Mouse (Mus musculus): ENCODE results near the gene Trim15. TPM values are rescaled to one million over a fixed set of nuclear protein-coding genes. Genes with fewer than 3 reads are reported as not detected.

Gene Trim15
- polyA plus RNA-seq (2014; fragmentation: Illumina TruSeq; extraction: RNeasy Lipid Tissue Mini Kit (QIAGEN cat#74804); ENCODE audit: low read depth, low replicate concordance): not detected

DNA sequence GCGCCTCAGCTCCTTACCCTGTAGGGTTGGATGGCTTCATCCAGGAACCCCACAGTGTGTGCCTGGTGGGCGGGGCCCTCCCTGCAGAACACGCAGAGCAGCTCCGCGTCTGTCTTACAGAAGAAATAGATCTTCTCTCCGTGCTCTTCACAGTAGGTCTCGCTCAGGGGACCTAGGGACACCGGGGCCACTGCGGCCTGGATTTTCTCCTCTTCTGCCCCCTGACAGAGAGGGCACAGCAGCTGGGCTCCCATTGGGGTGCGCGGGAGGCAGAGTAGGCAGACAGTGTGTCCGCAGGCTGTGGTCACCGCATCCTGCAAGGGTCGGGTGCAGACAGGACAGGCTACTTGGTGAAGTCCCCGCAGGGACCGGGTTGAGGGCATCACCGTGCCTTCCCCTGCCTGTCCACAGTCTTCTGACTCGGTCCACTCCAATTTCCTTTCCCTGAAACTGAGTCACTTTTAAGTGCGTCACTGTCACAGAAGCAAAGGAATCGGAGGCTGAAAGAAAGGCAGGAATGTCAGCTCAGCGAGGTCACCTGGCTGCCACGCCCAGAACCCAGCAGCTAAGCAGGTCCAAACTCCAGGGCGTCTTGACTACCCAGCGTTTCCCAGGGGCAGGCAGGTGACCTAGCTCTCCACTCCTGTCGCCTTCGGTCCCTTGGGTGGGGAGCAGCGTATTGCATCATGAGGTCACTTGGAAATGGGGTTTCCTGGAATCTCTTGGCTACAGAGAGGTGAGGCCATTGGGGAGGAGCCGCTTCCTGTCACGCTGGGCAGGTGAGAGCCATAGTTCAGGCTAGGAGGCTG lies at the start of gene Trim15:
Trim15 (minus strand) TSS at position 492 of the 809 bp plus-strand sequence.

DNA sequence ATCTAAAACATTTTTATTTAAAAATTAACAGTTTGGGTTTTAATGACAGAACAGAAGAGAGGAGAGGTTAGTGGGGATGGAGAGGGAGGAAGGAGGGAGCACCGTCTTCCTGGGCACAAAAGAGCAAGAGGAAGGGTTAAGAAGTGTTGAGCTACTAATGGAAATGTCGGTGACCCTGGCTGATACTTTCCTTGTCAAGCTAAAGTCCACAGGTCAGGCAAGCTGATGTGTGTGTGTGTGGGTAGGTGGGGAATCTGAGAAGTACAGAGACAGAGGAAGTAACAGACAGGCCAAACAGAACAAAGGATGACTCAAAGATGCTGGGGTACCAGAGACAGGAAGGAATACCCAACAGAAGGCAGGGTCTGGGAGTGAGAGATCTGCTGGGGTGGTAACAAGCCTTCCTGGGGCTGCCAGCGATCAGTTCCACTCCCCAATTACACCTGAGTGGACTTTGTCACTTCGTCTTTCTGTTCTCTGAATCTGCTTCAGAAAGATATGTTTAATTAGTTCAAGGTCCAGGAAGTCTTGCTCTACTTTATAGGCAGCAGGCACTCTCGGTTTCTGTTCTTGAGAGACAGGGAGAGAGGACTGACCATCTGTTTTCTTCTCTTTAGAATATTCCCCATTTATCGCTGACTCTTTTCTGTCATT lies 30.7 kb upstream of the Trim15 start, which contains the start of gene Trim31:
Trim31 (plus strand) TSS at position 567 of the 654 bp plus-strand sequence.

GRCm38 (mm10) chr17:36890073-36890903 lies 23.3 kb upstream of the Trim15 start, which contains the start of gene Trim40:
TSS of gene Trim40 (minus strand) at chr17:36890123.

DNA sequence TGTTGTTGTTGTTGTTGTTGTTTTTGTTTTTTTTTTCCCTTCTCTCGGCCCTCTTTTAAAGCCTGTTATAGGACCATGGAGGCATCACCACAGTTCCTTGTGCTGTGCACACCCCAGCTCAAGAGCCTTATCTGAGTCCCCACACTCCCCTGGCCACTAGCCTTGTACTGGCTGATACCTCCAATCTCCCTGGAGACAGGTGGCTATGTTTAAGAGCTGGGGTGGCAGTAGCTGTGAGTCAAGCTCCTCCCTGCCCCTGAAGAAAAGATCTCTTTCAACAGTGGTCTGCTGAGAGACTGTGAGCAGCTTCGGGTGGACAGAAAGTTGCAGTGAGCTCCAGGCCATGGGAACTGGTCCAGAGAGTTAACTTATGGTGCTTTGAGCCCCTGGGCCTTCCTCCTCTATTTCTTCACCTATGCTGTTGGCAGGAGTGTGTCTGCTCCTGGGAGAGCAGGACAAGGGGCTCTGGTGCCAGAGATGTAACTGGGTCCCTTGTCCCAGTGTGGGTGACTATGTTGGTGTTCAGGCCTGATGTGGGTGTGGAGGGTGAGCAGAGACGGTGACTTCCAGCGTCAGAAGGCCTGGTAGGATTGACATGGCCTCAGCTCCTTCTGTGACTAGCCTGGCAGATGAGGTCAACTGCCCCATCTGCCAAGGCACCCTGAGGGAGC lies 2.4 kb upstream of the Trim15 start, which contains the start of gene Trim10:
Trim10 (plus strand) TSS at position 291 of the 671 bp plus-strand sequence.

GRCm38 (mm10) chr17:36836874-36837647 lies 29.9 kb downstream of the Trim15 start, which contains the start of gene Trim26:
TSS of gene Trim26 (plus strand) at chr17:36837134.

DNA sequence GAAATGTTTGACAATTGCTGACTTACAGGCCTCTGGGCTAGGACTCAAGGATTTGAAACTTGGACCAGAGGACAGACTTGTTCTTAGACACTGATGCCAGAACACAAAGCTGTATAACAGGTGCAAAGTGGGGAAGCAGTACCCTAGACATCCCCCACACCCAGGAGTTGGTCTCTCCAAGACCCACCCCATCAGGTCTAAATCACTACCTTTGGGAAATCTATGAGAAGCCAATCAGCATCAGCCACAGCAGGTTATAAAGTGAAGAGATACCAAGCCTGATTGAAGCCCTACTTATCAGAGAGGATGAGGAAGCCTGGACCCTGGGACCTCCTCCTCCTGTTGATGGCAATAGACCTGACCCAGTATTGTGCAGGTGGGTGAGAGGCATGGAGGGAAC lies 55.1 kb downstream of the Trim15 start, which contains the start of gene H2-M10.6:
H2-M10.6 (plus strand) TSS at position 301 of the 400 bp plus-strand sequence.

Other genes starting within 250 kb of the Trim15 start
- gene H2-M9, start 224.5 kb downstream of the Trim15 start, polyA plus RNA-seq (2014; fragmentation: Illumina TruSeq; extraction: RNeasy Lipid Tissue Mini Kit (QIAGEN cat#74804); ENCODE audit: low read depth, low replicate concordance): not detected
- not detected for gene H2-M1, start 195.0 kb downstream of the Trim15 start, polyA plus RNA-seq (2014; fragmentation: Illumina TruSeq; extraction: RNeasy Lipid Tissue Mini Kit (QIAGEN cat#74804); ENCODE audit: low read depth, low replicate concordance)
- not detected for gene H2-M10.5, start 94.3 kb downstream of the Trim15 start, polyA plus RNA-seq (2014; fragmentation: Illumina TruSeq; extraction: RNeasy Lipid Tissue Mini Kit (QIAGEN cat#74804); ENCODE audit: low read depth, low replicate concordance)
- gene H2-M10.6, start 55.0 kb downstream of the Trim15 start, polyA plus RNA-seq (2014; fragmentation: Illumina TruSeq; extraction: RNeasy Lipid Tissue Mini Kit (QIAGEN cat#74804); ENCODE audit: low read depth, low replicate concordance): not detected
- 54.8 TPM for gene Trim26, start 30.1 kb downstream of the Trim15 start, polyA plus RNA-seq (2014; fragmentation: Illumina TruSeq; extraction: RNeasy Lipid Tissue Mini Kit (QIAGEN cat#74804); ENCODE audit: low read depth, low replicate concordance)
- gene Trim10, start 2.4 kb upstream of the Trim15 start, polyA plus RNA-seq (2014; fragmentation: Illumina TruSeq; extraction: RNeasy Lipid Tissue Mini Kit (QIAGEN cat#74804); ENCODE audit: low read depth, low replicate concordance): 0.35 TPM
- gene Trim40, start 22.9 kb upstream of the Trim15 start, polyA plus RNA-seq (2014; fragmentation: Illumina TruSeq; extraction: RNeasy Lipid Tissue Mini Kit (QIAGEN cat#74804); ENCODE audit: low read depth, low replicate concordance): not detected
- gene Trim31, start 30.9 kb upstream of the Trim15 start, polyA plus RNA-seq (2014; fragmentation: Illumina TruSeq; extraction: RNeasy Lipid Tissue Mini Kit (QIAGEN cat#74804); ENCODE audit: low read depth, low replicate concordance): 0.30 TPM
- gene Rnf39, start 75.7 kb upstream of the Trim15 start, polyA plus RNA-seq (2014; fragmentation: Illumina TruSeq; extraction: RNeasy Lipid Tissue Mini Kit (QIAGEN cat#74804); ENCODE audit: low read depth, low replicate concordance): 0.63 TPM
- gene Ppp1r11, start 84.5 kb upstream of the Trim15 start, polyA plus RNA-seq (2014; fragmentation: Illumina TruSeq; extraction: RNeasy Lipid Tissue Mini Kit (QIAGEN cat#74804); ENCODE audit: low read depth, low replicate concordance): 74.7 TPM
- 37.9 TPM for gene Znrd1, start 91.3 kb upstream of the Trim15 start, polyA plus RNA-seq (2014; fragmentation: Illumina TruSeq; extraction: RNeasy Lipid Tissue Mini Kit (QIAGEN cat#74804); ENCODE audit: low read depth, low replicate concordance)
- gene Znrd1as, start 91.4 kb upstream of the Trim15 start, polyA plus RNA-seq (2014; fragmentation: Illumina TruSeq; extraction: RNeasy Lipid Tissue Mini Kit (QIAGEN cat#74804); ENCODE audit: low read depth, low replicate concordance): 23.8 TPM
- not detected for gene 2410137M14Rik, start 114.0 kb upstream of the Trim15 start, polyA plus RNA-seq (2014; fragmentation: Illumina TruSeq; extraction: RNeasy Lipid Tissue Mini Kit (QIAGEN cat#74804); ENCODE audit: low read depth, low replicate concordance)
- 0.11 TPM for gene H2-M5, start 122.3 kb upstream of the Trim15 start, polyA plus RNA-seq (2014; fragmentation: Illumina TruSeq; extraction: RNeasy Lipid Tissue Mini Kit (QIAGEN cat#74804); ENCODE audit: low read depth, low replicate concordance)
- gene Zfp57, start 134.0 kb upstream of the Trim15 start, polyA plus RNA-seq (2014; fragmentation: Illumina TruSeq; extraction: RNeasy Lipid Tissue Mini Kit (QIAGEN cat#74804); ENCODE audit: low read depth, low replicate concordance): 7.2 TPM
- not detected for gene Mog, start 156.2 kb upstream of the Trim15 start, polyA plus RNA-seq (2014; fragmentation: Illumina TruSeq; extraction: RNeasy Lipid Tissue Mini Kit (QIAGEN cat#74804); ENCODE audit: low read depth, low replicate concordance)
- gene Gabbr1, start 178.8 kb upstream of the Trim15 start, polyA plus RNA-seq (2014; fragmentation: Illumina TruSeq; extraction: RNeasy Lipid Tissue Mini Kit (QIAGEN cat#74804); ENCODE audit: low read depth, low replicate concordance): 23.9 TPM
- not detected for gene Olfr90, start 221.3 kb upstream of the Trim15 start, polyA plus RNA-seq (2014; fragmentation: Illumina TruSeq; extraction: RNeasy Lipid Tissue Mini Kit (QIAGEN cat#74804); ENCODE audit: low read depth, low replicate concordance)
- not detected for gene Olfr91, start 231.1 kb upstream of the Trim15 start, polyA plus RNA-seq (2014; fragmentation: Illumina TruSeq; extraction: RNeasy Lipid Tissue Mini Kit (QIAGEN cat#74804); ENCODE audit: low read depth, low replicate concordance)

Measured in adipose tissue, adult 10 weeks (tissue).